Mouse (Mus musculus): ENCODE results near the gene Usp21.

DNA sequence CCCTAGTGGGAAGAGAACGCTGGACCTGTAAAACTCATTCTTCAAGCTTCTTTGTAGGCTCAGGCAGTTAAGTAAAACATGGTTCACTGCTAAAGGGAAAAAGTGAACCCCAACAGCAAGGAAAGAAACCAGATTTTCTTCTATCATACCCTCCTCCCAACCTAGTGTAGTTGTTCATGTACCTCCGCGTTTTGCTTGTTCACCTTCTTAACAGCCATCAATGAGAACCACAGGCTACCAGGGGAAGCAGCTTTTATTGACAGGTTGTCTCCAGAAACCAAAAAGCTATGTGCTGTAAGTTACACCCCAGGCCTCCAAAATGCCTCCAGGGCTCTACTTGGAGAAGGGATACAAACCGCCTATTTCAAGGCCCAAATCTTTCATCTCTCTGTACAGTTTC, 537 bp upstream of the Usp21 start:
- TF ChIP-seq EP300 (IDR thresholded peaks at IDR 0.05; ENCODE audit: insufficient read depth, low read depth, low read length) (no peak), CTCF (IDR thresholded peaks at IDR 0.05; ENCODE audit: low read depth, low read length) (no peak)
